Mouse (Mus musculus): ENCODE measurements around the gene Cadps.

Gene Cadps

DNA sequence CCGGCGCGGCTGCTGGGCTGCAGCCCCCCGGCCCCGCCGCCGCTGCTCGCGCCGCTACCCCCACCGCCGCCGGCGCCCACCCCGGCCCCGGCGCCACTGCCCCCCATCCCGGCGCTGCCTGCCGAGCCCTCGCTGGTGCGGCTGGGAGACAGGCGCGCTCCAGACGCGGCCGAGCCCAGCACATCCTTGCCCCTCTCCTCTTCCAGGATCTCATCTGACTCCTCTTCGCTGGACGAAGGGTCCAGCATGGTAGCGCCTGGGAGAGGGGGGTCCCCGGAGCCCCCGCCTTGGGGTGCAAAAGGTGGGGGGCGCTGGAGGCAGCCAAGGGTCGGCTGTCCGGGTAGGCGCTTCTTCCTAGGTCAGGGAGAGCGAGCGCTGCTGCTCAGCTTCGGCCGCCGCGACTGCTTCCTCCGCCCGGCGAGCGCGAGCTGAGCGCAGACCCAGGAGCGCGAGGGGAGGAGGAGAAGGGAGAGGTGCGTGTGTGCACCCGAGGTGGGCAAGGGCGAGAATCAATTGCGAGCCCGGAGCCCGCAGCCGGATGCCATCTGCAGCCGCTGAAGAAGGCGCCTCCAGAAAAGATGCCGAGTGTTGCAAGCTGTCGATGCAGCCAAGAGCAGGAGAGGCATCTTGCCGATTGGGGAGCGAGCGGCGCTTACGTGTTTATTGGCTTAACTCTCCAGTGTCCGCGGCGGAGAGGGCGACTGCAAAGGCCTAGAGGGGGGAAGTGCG is at the start of gene Cadps:
Gene Cadps, minus strand, starts transcription at position 589 of the 729 bp plus-strand sequence.
- DNase-seq (ENCODE audit: low spot score) = no peak

GRCm38 (mm10) chr14:12869605-12870004 is 46.7 kb upstream of the Cadps start:
- no peak for DNase-seq (ENCODE audit: low spot score)

GRCm38 (mm10) chr14:12865258-12865657 is 42.4 kb upstream of the Cadps start:
- no peak for DNase-seq (ENCODE audit: low spot score)

- no peak for DNase-seq (ENCODE audit: low spot score)
These were observed 21.0 kb upstream of the Cadps start for GRCm38 (mm10) chr14:12843860-12844259.

DNA sequence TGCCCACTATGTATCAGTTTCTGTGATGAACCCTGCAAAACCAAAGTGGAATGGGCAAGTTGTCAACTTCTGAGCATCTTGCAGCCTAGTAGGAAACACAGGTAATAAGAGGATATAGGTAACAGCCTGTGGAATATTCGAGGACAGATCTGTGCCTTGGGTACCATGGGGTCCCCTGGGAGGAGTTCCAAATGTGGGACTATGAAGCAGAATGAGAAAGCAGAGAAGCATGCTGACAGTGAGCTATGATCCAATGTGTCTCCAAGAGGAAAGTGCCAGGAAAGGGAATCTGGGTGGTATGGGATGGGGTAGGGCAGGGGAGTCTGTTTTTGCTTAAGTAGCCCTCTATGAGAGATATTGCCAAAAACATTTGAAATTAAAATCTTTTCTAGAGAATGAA is 16.6 kb upstream of the Cadps start:
- DNase-seq (ENCODE audit: low spot score) = no peak

- DNase-seq (ENCODE audit: low spot score) = no peak
These were observed 16.1 kb upstream of the Cadps start for GRCm38 (mm10) chr14:12838949-12839348.

DNA sequence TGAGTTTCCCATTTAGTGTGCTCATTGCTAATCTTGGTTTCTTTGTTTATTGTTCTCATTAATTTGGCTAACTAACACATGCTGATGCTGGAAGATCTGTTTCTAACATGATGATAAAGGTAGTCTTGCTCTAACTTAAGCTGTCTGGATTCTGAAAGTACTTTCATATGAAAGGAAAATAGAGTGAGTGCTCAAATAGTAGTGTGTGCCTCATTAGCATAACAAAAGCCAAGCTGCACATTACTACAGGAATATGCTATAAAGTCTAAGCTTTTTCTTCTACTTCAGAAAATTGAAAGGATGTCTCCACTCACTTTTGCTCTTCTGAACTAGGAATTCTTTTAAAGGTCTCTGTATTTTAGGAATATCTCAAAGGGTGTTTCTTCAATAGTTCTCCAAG is 15.4 kb upstream of the Cadps start:
- no peak for DNase-seq (ENCODE audit: low spot score)

DNA sequence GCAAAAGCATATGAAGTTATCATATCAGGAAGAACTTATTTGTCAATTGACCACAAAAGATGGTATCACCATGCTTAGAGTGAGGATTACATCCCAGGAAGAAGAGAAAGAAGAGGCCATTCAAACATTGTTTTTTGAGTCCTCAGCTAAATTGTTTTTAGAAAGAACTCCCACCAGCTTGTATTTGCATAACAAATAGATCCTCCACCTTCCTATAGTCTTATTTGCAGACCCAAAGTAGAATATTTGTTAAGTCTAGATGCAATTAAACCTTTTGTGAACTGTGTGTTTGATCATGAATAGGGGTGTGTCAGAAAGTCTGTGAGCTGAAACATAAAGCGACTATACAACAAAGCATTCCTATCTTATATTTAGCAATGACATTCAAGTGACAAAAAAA is 15.0 kb upstream of the Cadps start:
- no peak for DNase-seq (ENCODE audit: low spot score)

DNA sequence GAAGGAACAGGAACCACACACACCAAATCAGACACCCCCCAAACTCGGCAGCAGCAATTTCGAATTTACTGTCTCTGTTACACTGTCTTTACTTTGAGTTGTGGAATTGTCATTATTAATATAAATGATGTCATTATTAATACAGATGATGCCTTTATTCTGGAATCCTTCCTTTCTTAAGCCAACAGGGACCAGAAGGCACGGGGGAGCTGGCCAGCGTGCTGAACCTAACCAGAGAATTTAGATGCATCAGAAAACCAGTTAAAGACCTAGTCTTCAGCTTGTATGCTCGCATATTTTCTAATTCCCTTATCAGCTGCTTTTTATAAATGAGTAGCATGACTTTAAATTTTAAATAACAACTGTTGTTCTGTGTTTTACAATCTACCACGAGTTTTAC is 902 bp upstream of the Cadps start:
- peak; percentile 8 for DNase-seq (ENCODE audit: low spot score)

GRCm38 (mm10) chr14:12821831-12822490 is 918 bp downstream of the Cadps start:
- no peak for DNase-seq (ENCODE audit: low spot score)

DNA sequence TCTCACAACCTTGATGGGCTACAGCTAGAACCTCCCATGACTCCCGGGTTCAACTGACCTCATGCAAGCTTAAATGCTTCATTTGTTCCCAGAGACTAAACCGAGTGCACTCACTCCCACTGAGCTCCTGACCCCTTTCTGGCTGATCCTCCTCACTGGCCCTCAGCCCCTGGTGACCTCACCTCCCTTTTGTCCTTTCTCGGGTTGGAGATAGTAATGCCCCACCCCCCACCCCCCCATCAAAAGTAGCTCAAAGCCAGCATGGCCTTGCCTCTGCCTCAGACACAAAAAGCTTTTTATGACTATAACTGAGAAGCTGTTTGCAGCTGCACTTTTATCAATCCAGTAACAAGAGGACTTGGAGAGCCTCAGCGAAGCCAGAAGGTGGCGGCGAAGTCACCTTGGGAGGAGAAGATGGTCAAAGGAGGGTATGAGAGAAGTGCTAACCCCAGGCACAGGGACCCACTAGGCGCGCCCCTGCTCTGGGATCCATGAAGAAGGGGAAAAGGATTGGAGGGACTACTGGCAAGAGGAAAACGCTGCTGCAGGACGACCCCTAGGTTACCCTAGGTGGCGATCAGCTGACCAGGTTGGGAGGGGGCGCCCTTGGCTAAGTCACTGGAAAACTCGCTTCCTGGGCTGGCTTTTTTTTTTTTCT is 1.6 kb downstream of the Cadps start:
- no peak for DNase-seq (ENCODE audit: low spot score)

- no peak for DNase-seq (ENCODE audit: low spot score)
These were observed 2.7 kb downstream of the Cadps start for GRCm38 (mm10) chr14:12820149-12820548.

DNA sequence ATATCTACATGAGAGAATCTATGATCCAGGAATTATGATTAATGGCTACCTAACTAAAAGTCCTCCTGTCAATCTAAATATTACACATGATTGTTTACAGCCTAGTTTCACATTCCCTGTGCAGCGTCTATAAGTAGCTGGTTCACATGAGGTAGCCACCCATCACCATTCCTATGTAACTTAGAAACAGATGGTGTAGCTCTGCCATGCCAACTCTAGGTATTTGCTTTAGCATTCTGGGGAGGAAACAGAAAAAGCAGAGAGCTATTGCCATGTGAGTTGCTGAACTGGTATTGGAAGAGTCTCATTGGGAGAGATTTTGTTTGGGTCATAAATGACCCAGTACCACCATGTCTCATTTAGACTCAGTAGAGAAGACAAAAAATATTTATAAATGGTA is 4.4 kb downstream of the Cadps start:
- DNase-seq (ENCODE audit: low spot score) = no peak

- no peak for DNase-seq (ENCODE audit: low spot score)
These were observed 10.8 kb downstream of the Cadps start for GRCm38 (mm10) chr14:12812072-12812471.

DNA sequence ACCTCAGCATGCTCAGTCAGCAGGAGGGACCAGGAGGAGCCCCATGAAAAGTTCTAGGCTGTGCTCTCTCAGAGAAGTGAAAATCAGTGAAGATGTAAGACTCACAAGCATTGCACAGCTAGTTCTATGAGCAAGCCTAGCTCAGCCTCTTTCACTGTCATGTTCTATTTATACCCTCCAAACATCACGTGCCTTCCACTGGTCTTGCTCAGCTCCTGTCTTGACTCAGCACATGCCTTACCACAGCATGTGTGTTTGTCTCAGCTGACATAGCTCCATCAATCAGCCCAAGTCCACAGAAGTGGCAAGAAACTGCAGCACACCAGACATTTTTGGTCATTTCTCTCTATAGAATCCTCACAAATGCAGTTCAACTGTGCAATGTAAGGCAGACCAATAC is 19.9 kb downstream of the Cadps start:
- no peak for DNase-seq (ENCODE audit: low spot score)

DNA sequence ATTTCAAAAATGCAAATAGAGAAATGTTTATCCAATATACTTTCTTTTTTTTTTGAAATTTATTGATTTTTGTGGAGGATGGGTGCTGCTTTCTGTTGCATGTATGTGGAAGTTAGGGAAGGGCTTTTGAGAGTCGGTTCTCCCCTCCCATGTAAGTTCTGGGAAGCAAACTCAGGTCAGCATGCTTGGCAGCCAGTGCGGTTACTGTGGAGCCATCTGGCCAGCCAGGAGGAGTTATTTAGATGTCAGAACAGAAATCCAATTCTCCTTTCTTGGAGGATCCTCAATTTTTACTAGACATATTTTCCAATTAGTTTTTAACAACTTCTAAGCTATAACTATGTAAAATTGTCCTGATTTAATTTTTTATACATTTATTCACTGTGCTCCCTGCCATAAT is 21.8 kb downstream of the Cadps start:
- DNase-seq (ENCODE audit: low spot score) = no peak

DNA sequence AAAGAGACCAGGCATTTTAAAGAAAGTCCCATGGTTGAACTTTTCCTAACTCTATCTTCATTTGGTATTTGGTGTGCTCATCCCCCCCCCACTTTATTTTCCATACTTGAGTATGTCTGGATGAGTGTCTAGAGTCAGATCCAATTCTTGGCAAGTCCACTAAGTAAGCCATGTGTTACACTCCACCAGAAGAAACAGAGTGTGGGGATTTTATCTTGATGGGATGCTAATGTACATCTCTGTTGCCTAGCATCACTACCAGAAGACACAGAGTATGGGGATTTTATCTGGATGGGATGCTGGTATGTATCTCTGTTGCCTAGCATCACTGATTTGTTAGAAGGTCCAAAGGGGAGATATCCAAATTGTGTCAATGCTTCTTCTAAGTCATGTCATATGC is 24.0 kb downstream of the Cadps start:
- no peak for DNase-seq (ENCODE audit: low spot score)

- no peak for DNase-seq (ENCODE audit: low spot score)
These were observed 38.6 kb downstream of the Cadps start for GRCm38 (mm10) chr14:12784296-12784695.

GRCm38 (mm10) chr14:12780016-12780415 is 42.9 kb downstream of the Cadps start:
- no peak for DNase-seq (ENCODE audit: low spot score)

- no peak for DNase-seq (ENCODE audit: low spot score)
These were observed 44.9 kb downstream of the Cadps start for GRCm38 (mm10) chr14:12777990-12778389.

GRCm38 (mm10) chr14:12768870-12769269 is 54.0 kb downstream of the Cadps start:
- no peak for DNase-seq (ENCODE audit: low spot score)

DNA sequence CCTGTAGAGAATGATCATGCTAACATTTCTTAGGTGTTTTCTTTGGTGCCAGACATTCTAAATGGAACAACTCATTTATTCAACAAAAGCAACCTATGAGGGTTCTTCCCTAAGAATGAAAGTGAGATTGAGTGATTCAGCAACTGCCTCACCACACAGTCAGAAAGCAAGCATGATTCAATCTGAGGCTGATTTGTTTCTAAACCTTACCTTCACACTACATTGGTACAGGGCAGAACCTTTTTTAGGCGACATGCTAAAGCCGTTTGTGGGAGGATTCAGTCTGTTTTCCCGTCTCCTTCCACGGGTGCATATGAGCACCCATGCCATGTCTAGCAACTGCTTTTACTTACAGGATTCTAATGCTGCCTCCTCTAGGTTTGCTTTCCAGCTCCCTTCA is 69.6 kb downstream of the Cadps start:
- DNase-seq (ENCODE audit: low spot score) = no peak

DNA sequence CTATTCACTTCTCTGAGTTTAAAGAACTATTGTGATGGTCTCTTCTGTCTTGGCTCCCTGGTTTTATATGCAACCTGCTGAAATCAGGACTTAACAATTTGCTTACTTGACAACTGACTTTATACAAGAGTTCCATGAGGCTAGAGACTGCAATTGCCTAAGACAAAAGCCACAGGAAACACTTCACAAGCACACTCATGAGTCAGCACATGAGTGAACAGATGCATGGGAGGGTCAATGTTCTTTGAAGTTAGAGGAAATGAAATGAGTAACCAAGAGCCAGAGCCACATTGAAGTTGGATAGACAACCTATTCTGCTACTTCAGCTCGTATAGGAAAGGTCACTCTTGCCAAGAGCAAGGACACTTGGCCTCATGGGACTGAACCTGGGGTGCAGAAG is 71.1 kb downstream of the Cadps start:
- no peak for DNase-seq (ENCODE audit: low spot score)

Data from urinary bladder, postnatal 25 days (tissue).